Mouse (Mus musculus): Measurements from ENCODE around the gene Arhgap24.
"Not testable (repeated sequence)": the region's sequence is repeated elsewhere in the genome, so short reads cannot be mapped to it uniquely, and the experiment has no call there.

The Arhgap24 gene

GRCm38 (mm10) chr5:102791273-102791672 lies 310.1 kb downstream of the Arhgap24 start:
- no peak for DNase-seq (ENCODE audit: low read depth, low spot score)

GRCm38 (mm10) chr5:102793536-102793935 lies 312.3 kb downstream of the Arhgap24 start:
- DNase-seq (ENCODE audit: low read depth, low spot score): peak; percentile 8

- DNase-seq (ENCODE audit: low read depth, low spot score): no peak
Measured at GRCm38 (mm10) chr5:102801469-102801868, 320.3 kb downstream of the Arhgap24 start.

- DNase-seq (ENCODE audit: low read depth, low spot score): no peak
Measured at GRCm38 (mm10) chr5:102802833-102803232, 321.6 kb downstream of the Arhgap24 start.

GRCm38 (mm10) chr5:102803675-102804074 lies 322.5 kb downstream of the Arhgap24 start:
- no peak for DNase-seq (ENCODE audit: low read depth, low spot score)

GRCm38 (mm10) chr5:102807518-102807917 lies 326.3 kb downstream of the Arhgap24 start:
- no peak for DNase-seq (ENCODE audit: low read depth, low spot score)

- DNase-seq (ENCODE audit: low read depth, low spot score): no peak
Measured at GRCm38 (mm10) chr5:102810366-102810957, 329.3 kb downstream of the Arhgap24 start.

- no peak for DNase-seq (ENCODE audit: low read depth, low spot score)
Measured at GRCm38 (mm10) chr5:102813271-102813670, 332.1 kb downstream of the Arhgap24 start.

GRCm38 (mm10) chr5:102817641-102818040 lies 336.4 kb downstream of the Arhgap24 start:
- DNase-seq (ENCODE audit: low read depth, low spot score): no peak

- DNase-seq (ENCODE audit: low read depth, low spot score): no peak
Measured at GRCm38 (mm10) chr5:102825538-102825937, 344.3 kb downstream of the Arhgap24 start.

- no peak for DNase-seq (ENCODE audit: low read depth, low spot score)
Measured at GRCm38 (mm10) chr5:102839071-102839470, 357.9 kb downstream of the Arhgap24 start.

GRCm38 (mm10) chr5:102843934-102844709 lies 362.9 kb downstream of the Arhgap24 start:
- DNase-seq (ENCODE audit: low read depth, low spot score): no peak

- DNase-seq (ENCODE audit: low read depth, low spot score): peak; percentile 36
Measured at GRCm38 (mm10) chr5:102844731-102845598, 363.8 kb downstream of the Arhgap24 start.

- no peak for DNase-seq (ENCODE audit: low read depth, low spot score)
Measured at GRCm38 (mm10) chr5:102845800-102846199, 364.6 kb downstream of the Arhgap24 start.

- DNase-seq (ENCODE audit: low read depth, low spot score): no peak
Measured at GRCm38 (mm10) chr5:102847859-102848258, 366.7 kb downstream of the Arhgap24 start.

- no peak for DNase-seq (ENCODE audit: low read depth, low spot score)
Measured at GRCm38 (mm10) chr5:102851761-102852160, 370.6 kb downstream of the Arhgap24 start.

GRCm38 (mm10) chr5:102853750-102854149 lies 372.6 kb downstream of the Arhgap24 start:
- no peak for DNase-seq (ENCODE audit: low read depth, low spot score)

- DNase-seq (ENCODE audit: low read depth, low spot score): no peak
Measured at GRCm38 (mm10) chr5:102855805-102856204, 374.6 kb downstream of the Arhgap24 start.

- peak; percentile 67 for DNase-seq (ENCODE audit: low read depth, low spot score)
Measured at GRCm38 (mm10) chr5:102858047-102858446, 376.9 kb downstream of the Arhgap24 start.

- no peak for DNase-seq (ENCODE audit: low read depth, low spot score)
Measured at GRCm38 (mm10) chr5:102859749-102860148, 378.6 kb downstream of the Arhgap24 start.

- no peak for DNase-seq (ENCODE audit: low read depth, low spot score)
Measured at GRCm38 (mm10) chr5:102868196-102868595, 387.0 kb downstream of the Arhgap24 start.

GRCm38 (mm10) chr5:102872996-102873395 lies 391.8 kb downstream of the Arhgap24 start:
- not testable (repeated sequence) for DNase-seq (ENCODE audit: low read depth, low spot score)
